Mouse (Mus musculus) ES-Bruce4 (cell line): ENCODE data around the gene Trim38. TPM values are rescaled to one million over a fixed set of nuclear protein-coding genes. Genes with fewer than 3 reads are reported as not detected.

Experiments used
- H3K27ac ChIP-seq: 2 replicates; pipeline ENCODE4 v1.5.1; 2012; ENCODE audit warnings: low read length, inconsistent platforms; ENCODE audit not compliant: insufficient read depth
- H3K27me3 ChIP-seq: 2 replicates; pipeline ENCODE4 v1.6.1; 2012; ENCODE audit warnings: mild to moderate bottlenecking, low read length, inconsistent platforms; ENCODE audit not compliant: control insufficient read depth, poor library complexity, insufficient read depth, severe bottlenecking
- H3K36me3 ChIP-seq: 2 replicates; pipeline ENCODE4 v1.6.1; 2012; ENCODE audit warnings: inconsistent platforms, mild to moderate bottlenecking, low read length, moderate library complexity; ENCODE audit not compliant: control insufficient read depth, poor library complexity, insufficient read depth, severe bottlenecking
- H3K4me1 ChIP-seq: one replicate; pipeline ENCODE4 v1.8.1; 2011; ENCODE audit warnings: low read length; ENCODE audit not compliant: control insufficient read depth, insufficient read depth
- H3K4me3 ChIP-seq: 2 replicates; pipeline ENCODE4 v1.5.1; 2011; ENCODE audit warnings: low read depth, mild to moderate bottlenecking, low read length
- H3K9ac ChIP-seq: 2 replicates; pipeline ENCODE4 v1.6.1; 2012; ENCODE audit warnings: low read depth, mild to moderate bottlenecking, inconsistent platforms; ENCODE audit not compliant: poor library complexity, severe bottlenecking
- H3K9me3 ChIP-seq: replicated peaks from 2 replicates; pipeline ENCODE4 v1.6.1; 2012; ENCODE audit warnings: mild to moderate bottlenecking, low read length, inconsistent platforms; ENCODE audit not compliant: control insufficient read depth, poor library complexity, insufficient read depth, severe bottlenecking
- CTCF ChIP-seq: IDR thresholded peaks from one replicate; pipeline ENCODE4 v1.8.1; 2011; ENCODE audit warnings: low read depth, low read length
- EP300 ChIP-seq: IDR thresholded peaks from 2 replicates; pipeline ENCODE4 v1.6.1; 2011; ENCODE audit warnings: low read depth, low read length; ENCODE audit not compliant: insufficient read depth
- POLR2A ChIP-seq: IDR thresholded peaks from one replicate; pipeline ENCODE4 v1.8.1; 2011; ENCODE audit warnings: low read length; ENCODE audit not compliant: insufficient read depth
- polyA plus RNA-seq: library from polyadenylated mRNA; stranded (reverse); fragments of >200 nt; gene quantifications from 2 replicates; pipeline ENCODE4 v1.2.4, GENCODE M21; 2011; ENCODE audit warnings: low read depth; ENCODE audit not compliant: missing spikeins, insufficient read depth, insufficient read length

Trim38 gene
- polyA plus RNA-seq, 1 experiment: not detected

- TF ChIP-seq CTCF: no peak
- TF ChIP-seq POLR2A: no peak
- TF ChIP-seq EP300: no peak
- Histone ChIP-seq H3K27ac (no peak overlapping the region), H3K9me3 (no peaks in the 10 kb centered on the region), H3K4me1 (no peaks in the 10 kb centered on the region), H3K4me3 (no peak overlapping the region), H3K27me3 (no peaks in the 10 kb centered on the region), H3K9ac (no peak overlapping the region), H3K36me3 (no peaks in the 10 kb centered on the region)
These were observed 65.1 kb downstream of the Trim38 start for GRCm38 (mm10) chr13:23834836-23835235.

- no peaks in the 10 kb centered on the region for H3K4me1 ChIP-seq
- no peak overlapping the region for H3K4me3 ChIP-seq
- TF ChIP-seq POLR2A (no peak), EP300 (no peak), CTCF (no peak)
- no peaks in the 10 kb centered on the region for H3K36me3 ChIP-seq
- no peak overlapping the region for H3K9ac ChIP-seq
- H3K27me3 ChIP-seq: no peaks in the 10 kb centered on the region
- H3K27ac ChIP-seq: no peak overlapping the region
- H3K9me3 ChIP-seq: no peaks in the 10 kb centered on the region
These were observed 66.9 kb downstream of the Trim38 start for GRCm38 (mm10) chr13:23836630-23837029.

GRCm38 (mm10) chr13:23839308-23839707 lies 69.6 kb downstream of the Trim38 start, which contains the start of gene Slc17a3:
Gene Slc17a3 (plus strand): TSS chr13:23839434.
- no peaks in the 10 kb centered on the region for H3K9me3 ChIP-seq
- H3K36me3 ChIP-seq: no peaks in the 10 kb centered on the region
- H3K9ac ChIP-seq: no peak within 1 kb of the TSS
- no peak within 1 kb of the TSS for H3K27ac ChIP-seq
- no peak for TF ChIP-seq EP300
- TF ChIP-seq POLR2A: no peak
- TF ChIP-seq CTCF: no peak
- no peaks in the 10 kb centered on the region for H3K4me1 ChIP-seq
- H3K4me3 ChIP-seq: no peak within 1 kb of the TSS
- no peaks in the 10 kb centered on the region for H3K27me3 ChIP-seq

Other genes with a start within 250 kb of the Trim38 start
- gene Hist1h4h, start 238.9 kb upstream of the Trim38 start, polyA plus RNA-seq: 16.9 and 19.1 TPM in 2 replicates
- gene Hist1h2af, start 236.0 kb upstream of the Trim38 start, polyA plus RNA-seq: 68.8 and 97.9 TPM in 2 replicates
- 8.9 and 16.9 TPM in 2 replicates for gene Hist1h3g, start 234.5 kb upstream of the Trim38 start, polyA plus RNA-seq
- gene Hist1h2bh, start 226.5 kb upstream of the Trim38 start, polyA plus RNA-seq: 3.9 and 4.2 TPM in 2 replicates
- 1.5 TPM in 1 of 2 replicates, not detected in the other for gene Hist1h3f, start 225.9 kb upstream of the Trim38 start, polyA plus RNA-seq
- 24.1 and 31.1 TPM in 2 replicates for gene Hist1h4f, start 218.3 kb upstream of the Trim38 start, polyA plus RNA-seq
- 1.6 and 2.0 TPM in 2 replicates for gene Hist1h1d, start 216.7 kb upstream of the Trim38 start, polyA plus RNA-seq
- 14.3 and 15.4 TPM in 2 replicates for gene Hist1h3e, start 207.5 kb upstream of the Trim38 start, polyA plus RNA-seq
- 5.0 and 8.2 TPM in 2 replicates for gene Hist1h2ae, start 198.7 kb upstream of the Trim38 start, polyA plus RNA-seq
- 13.4 and 16.7 TPM in 2 replicates for gene Hist1h2bg, start 198.5 kb upstream of the Trim38 start, polyA plus RNA-seq
- 21.5 and 23.2 TPM in 2 replicates for gene Hist1h2bf, start 195.7 kb upstream of the Trim38 start, polyA plus RNA-seq
- gene Hist1h2ad, start 195.5 kb upstream of the Trim38 start, polyA plus RNA-seq: 2.0 TPM in 1 of 2 replicates, not detected in the other
- 3.2 and 4.7 TPM in 2 replicates for gene Hist1h3d, start 194.2 kb upstream of the Trim38 start, polyA plus RNA-seq
- gene Hist1h4d, start 188.3 kb upstream of the Trim38 start, polyA plus RNA-seq: 4.3 and 4.8 TPM in 2 replicates
- 1.8 TPM in 2 replicates for gene Hist1h2be, start 148.8 kb upstream of the Trim38 start, polyA plus RNA-seq
- gene Hist1h1e, start 147.4 kb upstream of the Trim38 start, polyA plus RNA-seq: 6.9 and 8.4 TPM in 2 replicates
- gene Hist1h2ac, start 86.0 kb upstream of the Trim38 start, polyA plus RNA-seq: 0.37 and 0.91 TPM in 2 replicates
- gene Hist1h2bc, start 85.7 kb upstream of the Trim38 start, polyA plus RNA-seq: 9.1 and 10.6 TPM in 2 replicates
- not detected in 2 replicates for gene Hist1h1t, start 74.1 kb upstream of the Trim38 start, polyA plus RNA-seq
- gene Hist1h4c, start 71.5 kb upstream of the Trim38 start, polyA plus RNA-seq: 1.3 and 2.5 TPM in 2 replicates
- not detected in 2 replicates for gene Hfe, start 59.1 kb upstream of the Trim38 start, polyA plus RNA-seq
- 10.8 and 13.3 TPM in 2 replicates for gene Hist1h1c, start 31.1 kb upstream of the Trim38 start, polyA plus RNA-seq
- 3.6 and 8.6 TPM in 2 replicates for gene Hist1h3c, start 24.3 kb upstream of the Trim38 start, polyA plus RNA-seq
- gene Hist1h2bb, start 23.2 kb upstream of the Trim38 start, polyA plus RNA-seq: 9.8 and 11.5 TPM in 2 replicates
- 11.9 and 17.9 TPM in 2 replicates for gene Hist1h2ab, start 18.8 kb upstream of the Trim38 start, polyA plus RNA-seq
- 5.0 and 9.4 TPM in 2 replicates for gene Hist1h3b, start 17.6 kb upstream of the Trim38 start, polyA plus RNA-seq
- gene Hist1h4b, start 12.9 kb upstream of the Trim38 start, polyA plus RNA-seq: 28.2 and 29.2 TPM in 2 replicates
- gene Hist1h4a, start 8.7 kb upstream of the Trim38 start, polyA plus RNA-seq: 3.1 and 4.5 TPM in 2 replicates
- 5.4 TPM in 1 of 2 replicates, not detected in the other for gene Hist1h3a, start 7.5 kb upstream of the Trim38 start, polyA plus RNA-seq
- 7.8 and 8.6 TPM in 2 replicates for gene Hist1h1a, start 6.2 kb upstream of the Trim38 start, polyA plus RNA-seq
- gene Slc17a2, start 37.1 kb downstream of the Trim38 start, polyA plus RNA-seq: not detected in 2 replicates
- gene Slc17a3, start 69.5 kb downstream of the Trim38 start, polyA plus RNA-seq: not detected in 2 replicates
- gene Slc17a1, start 97.8 kb downstream of the Trim38 start, polyA plus RNA-seq: not detected in 2 replicates
- not detected in 2 replicates for gene Slc17a4, start 145.1 kb downstream of the Trim38 start, polyA plus RNA-seq
- not detected in 2 replicates for gene Hist1h2ba, start 164.2 kb downstream of the Trim38 start, polyA plus RNA-seq
- gene Hist1h2aa, start 164.5 kb downstream of the Trim38 start, polyA plus RNA-seq: not detected in 2 replicates
- not detected in 2 replicates for gene Scgn, start 221.3 kb downstream of the Trim38 start, polyA plus RNA-seq